Mouse (Mus musculus) lung, embryonic 16.5 days (tissue): ENCODE results near the gene Gpn1. TPM values are rescaled to one million over a fixed set of nuclear protein-coding genes. Genes with fewer than 3 reads are reported as not detected.
"Not testable (repeated sequence)": the region's sequence is repeated elsewhere in the genome, so short reads cannot be mapped to it uniquely, and the experiment has no call there.

Experiments used
- ATAC-seq: fragments of 200-750 bp; cut with Nextera tagmentation; 2 replicates; pipeline ENCODE4 v1.8.0; 2017; ENCODE audit warnings: low read depth, mild to moderate bottlenecking, moderate library complexity
- H3K27ac ChIP-seq: fragments of 300-500 bp; sonication (generic); 2 replicates; pipeline ENCODE4 v1.5.1; 2014; ENCODE audit warnings: mild to moderate bottlenecking, control low read depth, low read length
- H3K27me3 ChIP-seq: fragments of 300-500 bp; sonication (generic); 2 replicates; pipeline ENCODE4 v1.6.1; 2014; ENCODE audit warnings: low read depth, low read length, mixed read lengths; ENCODE audit not compliant: control insufficient read depth, insufficient read depth
- H3K36me3 ChIP-seq: fragments of 300-500 bp; sonication (generic); 2 replicates; pipeline ENCODE4 v1.6.1; 2014; ENCODE audit warnings: low read length; ENCODE audit not compliant: control insufficient read depth, insufficient read depth
- H3K4me1 ChIP-seq: fragments of 300-500 bp; sonication (generic); replicated peaks from 2 replicates; pipeline ENCODE4 v1.6.1; 2014; ENCODE audit warnings: low read length, mixed read lengths; ENCODE audit not compliant: control insufficient read depth, insufficient read depth
- H3K4me2 ChIP-seq: fragments of 300-500 bp; sonication (generic); 2 replicates; pipeline ENCODE4 v1.6.1; 2014; ENCODE audit warnings: low read depth, low read length, control low read depth
- H3K4me3 ChIP-seq: fragments of 300-500 bp; sonication (generic); 2 replicates; pipeline ENCODE4 v1.5.1; 2014; ENCODE audit warnings: mild to moderate bottlenecking, low read length, control low read depth
- H3K9ac ChIP-seq: fragments of 300-500 bp; sonication (generic); 2 replicates; pipeline ENCODE4 v1.6.1; 2014; ENCODE audit warnings: low read length, control low read depth
- H3K9me3 ChIP-seq: fragments of 300-500 bp; sonication (generic); 2 replicates; pipeline ENCODE4 v1.6.1; 2016; ENCODE audit warnings: low read length; ENCODE audit not compliant: control insufficient read depth
- WGBS: fragments of 180-500 bp; shearing (Covaris S2); extraction: QIAGEN DNeasy Blood & Tissue Kit; methylation state at CpG from one replicate; pipeline ENCODE4 v1.1.7; 2014; 5-methylcytosine and 5-hydroxymethylcytosine counted together
- polyA plus RNA-seq: library from polyadenylated mRNA; unstranded; fragments of >200 nt; fragmentation: Nextera tagmentation; extraction: Ambion mirVana; gene quantifications from 2 replicates; pipeline ENCODE4 v1.2.1, GENCODE M21; 2015

Gene Gpn1
- polyA plus RNA-seq, 1 experiment from 2014 or later = 55.1 TPM

GRCm38 (mm10) chr5:31527707-31528106 is 33.2 kb downstream of the Gpn1 start, which contains the start of gene Supt7l:
Supt7l (minus strand) TSS chr5:31527807.
- Histone ChIP-seq H3K4me1 (peaks cover 16% of the 10 kb centered on the region), H3K27ac (peak within 1 kb of the TSS; percentile 42), H3K9ac (peak within 1 kb of the TSS; percentile 90), H3K4me3 (peak within 1 kb of the TSS; percentile 98), H3K36me3 (peaks cover 23% of the 10 kb centered on the region), H3K4me2 (peak within 1 kb of the TSS; percentile 89)
- whole genome bisulfite sequencing = 78% methylated on average over 11 of the region's 11 CpGs
- H3K9me3 ChIP-seq, H3K27me3 ChIP-seq, ATAC-seq: not testable (repeated sequence)

- peaks cover 16% of the 10 kb centered on the region for H3K4me1 ChIP-seq
- H3K9ac ChIP-seq = no peak overlapping the region
- H3K9me3 ChIP-seq = no peaks in the 10 kb centered on the region
- WGBS = 37% methylated on average over 2 of the region's 2 CpGs
- H3K4me2 ChIP-seq = no peak overlapping the region
- no peak for ATAC-seq
- no peak overlapping the region for H3K27ac ChIP-seq
- H3K4me3 ChIP-seq = no peak overlapping the region
- no peaks in the 10 kb centered on the region for H3K27me3 ChIP-seq
- H3K36me3 ChIP-seq = peaks cover 28% of the 10 kb centered on the region
Measured at GRCm38 (mm10) chr5:31528560-31528959, 34.0 kb downstream of the Gpn1 start.

- H3K27me3 ChIP-seq = no peaks in the 10 kb centered on the region
- H3K4me3 ChIP-seq = no peak overlapping the region
- peaks cover 48% of the 10 kb centered on the region for H3K36me3 ChIP-seq
- no peak for ATAC-seq
- H3K9ac ChIP-seq = no peak overlapping the region
- 83% methylated on average over 2 of the region's 2 CpGs for WGBS
- H3K9me3 ChIP-seq = no peaks in the 10 kb centered on the region
- H3K27ac ChIP-seq = no peak overlapping the region
- no peak overlapping the region for H3K4me2 ChIP-seq
- H3K4me1 ChIP-seq = no peaks in the 10 kb centered on the region
Measured at GRCm38 (mm10) chr5:31535228-31535627, 40.7 kb downstream of the Gpn1 start.

- Histone ChIP-seq H3K4me3 (no peak overlapping the region), H3K9ac (no peak overlapping the region), H3K36me3 (peaks cover 18% of the 10 kb centered on the region), H3K4me2 (no peak overlapping the region), H3K27me3 (no peaks in the 10 kb centered on the region), H3K27ac (no peak overlapping the region), H3K9me3 (no peaks in the 10 kb centered on the region), H3K4me1 (peaks cover 5% of the 10 kb centered on the region)
- no peak for ATAC-seq
- WGBS = 53% methylated on average over 1 of the region's 1 CpGs
Measured at GRCm38 (mm10) chr5:31559401-31559800, 64.9 kb downstream of the Gpn1 start.

- 93% methylated on average over 2 of the region's 2 CpGs for WGBS
- no peaks in the 10 kb centered on the region for H3K27me3 ChIP-seq
- H3K4me3 ChIP-seq = no peak overlapping the region
- no peak overlapping the region for H3K9ac ChIP-seq
- no peak for ATAC-seq
- no peak overlapping the region for H3K4me2 ChIP-seq
- peaks cover 5% of the 10 kb centered on the region for H3K4me1 ChIP-seq
- H3K27ac ChIP-seq = no peak overlapping the region
- H3K9me3 ChIP-seq = no peaks in the 10 kb centered on the region
- peaks cover 11% of the 10 kb centered on the region for H3K36me3 ChIP-seq
Measured at GRCm38 (mm10) chr5:31560352-31560751, 65.8 kb downstream of the Gpn1 start.

- no peak overlapping the region for H3K4me3 ChIP-seq
- 53% methylated on average over 7 of the region's 7 CpGs for WGBS
- H3K9me3 ChIP-seq = no peaks in the 10 kb centered on the region
- no peak overlapping the region for H3K4me2 ChIP-seq
- 0 out of 2 replicates have a peak overlapping the region, but pooled peaks have one; percentile 8 for H3K9ac ChIP-seq
- H3K27ac ChIP-seq = peak overlapping the region; percentile 56
- H3K4me1 ChIP-seq = peaks cover 5% of the 10 kb centered on the region
- peak; percentile 75 for ATAC-seq
- peaks cover 6% of the 10 kb centered on the region; the same call in 1 of the 2 replicates for H3K36me3 ChIP-seq
- H3K27me3 ChIP-seq = no peaks in the 10 kb centered on the region
Measured at GRCm38 (mm10) chr5:31562036-31562666, 67.6 kb downstream of the Gpn1 start.

Other genes with a start within 250 kb of the Gpn1 start
- 38.9 and 40.8 TPM in 2 replicates for gene Krtcap3, start 243.1 kb upstream of the Gpn1 start, polyA plus RNA-seq
- gene Ift172, start 203.6 kb upstream of the Gpn1 start, polyA plus RNA-seq = 41.6 and 44.3 TPM in 2 replicates
- gene Fndc4, start 198.7 kb upstream of the Gpn1 start, polyA plus RNA-seq = 28.7 and 34.5 TPM in 2 replicates
- 0.38 and 1.0 TPM in 2 replicates for gene Gckr, start 197.3 kb upstream of the Gpn1 start, polyA plus RNA-seq
- gene Zfp512, start 42.3 kb upstream of the Gpn1 start, polyA plus RNA-seq = 44.7 and 51.1 TPM in 2 replicates
- not detected in 2 replicates for gene 4930548H24Rik, start 9.0 kb upstream of the Gpn1 start, polyA plus RNA-seq
- 23.8 and 27.2 TPM in 2 replicates for gene Slc4a1ap, start 32.3 kb downstream of the Gpn1 start, polyA plus RNA-seq
- gene Supt7l, start 33.1 kb downstream of the Gpn1 start, polyA plus RNA-seq = 21.9 and 22.1 TPM in 2 replicates
- gene Mrpl33, start 102.2 kb downstream of the Gpn1 start, polyA plus RNA-seq = 286 and 307 TPM in 2 replicates
- 4.4 and 5.1 TPM in 2 replicates for gene Rbks, start 202.9 kb downstream of the Gpn1 start, polyA plus RNA-seq
- 51.9 and 52.3 TPM in 2 replicates for gene Babam2, start 202.9 kb downstream of the Gpn1 start, polyA plus RNA-seq